Mouse (Mus musculus) kidney, postnatal 0 days (tissue): Measurements from ENCODE around the gene Hivep3. TPM values are rescaled to one million over a fixed set of nuclear protein-coding genes. Genes with fewer than 3 reads are reported as not detected.

Experiments used
- ATAC-seq: fragments of 200-750 bp; cut with Nextera tagmentation; replicated peaks from 2 replicates; pipeline ENCODE4 v1.8.0; 2017; ENCODE audit warnings: low read depth, moderate number of reproducible peaks, moderate TSS enrichment, moderate library complexity; ENCODE audit not compliant: low FRiP score
- DNase-seq: peaks from one replicate; pipeline ENCODE4 v3.0.0-alpha.2; 2016; ENCODE audit warnings: low spot score
- H3K27ac ChIP-seq: fragments of 300-500 bp; sonication (generic); 2 replicates; pipeline ENCODE4 v1.5.1; 2014; ENCODE audit warnings: mild to moderate bottlenecking
- H3K27me3 ChIP-seq: fragments of 300-500 bp; sonication (generic); 2 replicates; pipeline ENCODE4 v1.6.1; 2014; ENCODE audit warnings: low read length, mixed read lengths; ENCODE audit not compliant: insufficient read depth
- H3K36me3 ChIP-seq: fragments of 300-500 bp; sonication (generic); 2 replicates; pipeline ENCODE4 v1.6.1; 2014; ENCODE audit warnings: low read length, mixed read lengths; ENCODE audit not compliant: insufficient read depth
- H3K4me1 ChIP-seq: fragments of 300-500 bp; sonication (generic); replicated peaks from 2 replicates; pipeline ENCODE4 v1.6.1; 2014; ENCODE audit warnings: antibody characterized with exemption, low read length, mixed read lengths; ENCODE audit not compliant: insufficient read depth
- H3K4me2 ChIP-seq: fragments of 300-500 bp; sonication (generic); 2 replicates; pipeline ENCODE4 v1.6.1; 2014; ENCODE audit warnings: mild to moderate bottlenecking, low read length, moderate library complexity, mixed read lengths
- H3K4me3 ChIP-seq: fragments of 300-500 bp; sonication (generic); replicated peaks from 2 replicates; pipeline ENCODE4 v1.5.1; 2014; ENCODE audit warnings: low read depth, low read length
- H3K9ac ChIP-seq: fragments of 300-500 bp; sonication (generic); 2 replicates; pipeline ENCODE4 v1.6.1; 2014; ENCODE audit warnings: low read depth, low read length
- H3K9me3 ChIP-seq: fragments of 300-500 bp; sonication (generic); replicated peaks from 2 replicates; pipeline ENCODE4 v1.6.1; 2016; ENCODE audit warnings: low read length, inconsistent platforms, mixed read lengths
- CTCF ChIP-seq: IDR thresholded peaks from 2 replicates; pipeline ENCODE4 v1.5.1; 2016; ENCODE audit warnings: antibody characterized with exemption, low read depth, mild to moderate bottlenecking, moderate library complexity
- WGBS: fragments of 180-500 bp; shearing (Covaris S2); extraction: QIAGEN DNeasy Blood & Tissue Kit; methylation state at CpG from one replicate; pipeline ENCODE4 v1.1.7; 2014; 5-methylcytosine and 5-hydroxymethylcytosine counted together
- polyA plus RNA-seq: library from polyadenylated mRNA; unstranded; fragments of >200 nt; fragmentation: Nextera tagmentation; extraction: Ambion mirVana; gene quantifications from 2 replicates; pipeline ENCODE4 v1.2.1, GENCODE M21; 2015

The Hivep3 gene
- polyA plus RNA-seq, 1 experiment from 2014 or later: 8.3 TPM

DNA sequence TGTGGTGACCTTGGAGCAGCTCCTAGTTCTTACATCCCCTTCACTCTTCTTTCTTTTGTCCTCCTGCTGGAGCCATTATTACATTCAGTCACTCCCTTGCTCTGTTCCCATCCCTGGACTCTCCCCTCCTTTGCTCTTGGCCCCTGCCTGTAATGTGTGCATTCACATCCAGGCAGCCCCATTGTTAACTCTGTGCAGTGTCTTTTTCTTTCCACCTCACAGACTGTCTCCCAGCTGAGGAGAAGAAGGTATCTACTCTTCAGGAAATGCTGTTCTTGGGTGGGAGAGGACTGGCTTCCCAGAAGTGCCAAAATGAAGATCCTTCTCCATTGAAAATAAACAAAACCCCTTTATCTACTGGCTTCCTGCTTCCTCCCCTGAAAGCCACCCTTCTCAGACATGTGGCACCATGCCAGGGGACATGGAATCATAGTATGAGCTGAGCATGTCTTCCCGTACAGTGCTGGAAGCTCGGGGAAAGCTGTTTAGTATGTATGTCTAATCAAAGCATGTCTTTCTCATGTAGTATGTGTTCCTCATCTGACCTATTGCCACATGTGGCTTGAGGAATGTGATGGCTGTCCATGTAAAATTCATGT, 17.9 kb downstream of the Hivep3 start:
- Histone ChIP-seq H3K4me2 (no peak overlapping the region), H3K4me3 (no peak overlapping the region), H3K27me3 (no peaks in the 10 kb centered on the region), H3K36me3 (no peaks in the 10 kb centered on the region), H3K9me3 (no peaks in the 10 kb centered on the region), H3K27ac (no peak overlapping the region), H3K4me1 (no peaks in the 10 kb centered on the region), H3K9ac (no peak overlapping the region)
- peak; percentile 39 for DNase-seq
- ATAC-seq: no peak
- WGBS: 66% methylated on average over 2 of the region's 2 CpGs
- no peak for TF ChIP-seq CTCF

DNA sequence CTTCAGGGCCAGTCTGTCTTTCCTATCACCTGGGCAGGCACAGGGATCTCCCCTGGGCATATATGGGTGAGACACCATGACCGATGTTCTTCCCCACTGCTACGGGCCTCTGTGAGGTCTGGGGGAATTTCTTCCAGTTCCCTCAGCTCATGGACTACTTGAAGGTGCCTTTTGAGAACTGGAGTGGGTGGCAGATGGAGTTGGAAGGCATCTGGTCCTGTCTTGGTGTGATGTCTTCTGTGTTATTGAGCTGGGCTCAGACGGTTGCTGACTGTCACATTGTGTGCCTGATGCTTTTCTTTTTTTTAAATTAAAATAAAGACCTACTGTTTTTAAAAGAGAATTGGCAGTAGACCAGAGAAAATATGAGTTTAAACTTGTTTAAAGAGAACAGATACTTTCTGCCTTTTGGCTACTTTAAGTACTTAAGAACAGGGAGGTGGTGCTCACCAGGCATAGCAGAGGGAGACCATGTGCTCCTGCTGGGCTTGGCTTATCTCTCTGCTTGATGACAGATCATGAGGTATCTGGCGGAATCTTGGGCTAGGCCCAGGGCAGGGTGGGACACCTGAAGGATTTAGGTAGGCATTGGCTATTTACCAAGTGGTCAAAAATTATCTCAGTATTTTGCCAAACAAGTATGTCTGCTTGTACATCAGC, 26.1 kb downstream of the Hivep3 start:
- ATAC-seq (no peak), DNase-seq (no peak)
- WGBS: 79% methylated on average over 4 of the region's 4 CpGs

DNA sequence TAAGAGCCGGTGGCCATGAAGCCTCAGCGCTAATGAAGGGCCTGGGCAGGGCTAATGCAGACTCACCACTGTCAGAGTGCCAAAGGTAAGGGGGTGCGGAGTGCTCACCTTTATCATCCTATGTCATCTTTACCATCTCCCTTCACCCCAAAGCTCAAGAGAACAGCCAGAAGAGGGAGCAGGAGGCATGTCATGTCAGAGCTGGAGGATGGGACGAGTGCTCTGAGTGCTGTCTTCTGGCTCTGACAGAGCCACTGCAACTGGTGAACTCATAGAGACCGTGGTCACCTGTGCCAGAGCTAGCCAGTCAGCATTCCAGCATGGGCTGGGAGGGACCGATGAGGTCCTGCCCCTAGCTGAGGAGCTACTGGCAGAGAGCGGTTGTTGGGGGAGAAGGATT, 27.2 kb downstream of the Hivep3 start:
- ATAC-seq (no peak), DNase-seq (no peak)
- WGBS: 72% methylated on average over 7 of the region's 7 CpGs
- H3K4me1 ChIP-seq: no peaks in the 10 kb centered on the region
- H3K36me3 ChIP-seq: no peaks in the 10 kb centered on the region
- H3K9ac ChIP-seq: no peak overlapping the region
- no peak overlapping the region for H3K4me2 ChIP-seq
- no peaks in the 10 kb centered on the region for H3K9me3 ChIP-seq
- H3K27ac ChIP-seq: no peak overlapping the region
- H3K27me3 ChIP-seq: no peaks in the 10 kb centered on the region
- H3K4me3 ChIP-seq: no peak overlapping the region
- peak; percentile 7; the same call in 1 of the 2 replicates for TF ChIP-seq CTCF

More for the DNA sequence above, 26.1 kb downstream of the Hivep3 start:
- H3K4me2 ChIP-seq: no peak overlapping the region
- no peak overlapping the region for H3K27ac ChIP-seq
- no peaks in the 10 kb centered on the region for H3K4me1 ChIP-seq
- H3K9ac ChIP-seq: no peak overlapping the region
- H3K4me3 ChIP-seq: no peak overlapping the region
- H3K27me3 ChIP-seq: no peaks in the 10 kb centered on the region
- TF ChIP-seq CTCF: no peak
- H3K36me3 ChIP-seq: no peaks in the 10 kb centered on the region
- H3K9me3 ChIP-seq: no peaks in the 10 kb centered on the region

DNA sequence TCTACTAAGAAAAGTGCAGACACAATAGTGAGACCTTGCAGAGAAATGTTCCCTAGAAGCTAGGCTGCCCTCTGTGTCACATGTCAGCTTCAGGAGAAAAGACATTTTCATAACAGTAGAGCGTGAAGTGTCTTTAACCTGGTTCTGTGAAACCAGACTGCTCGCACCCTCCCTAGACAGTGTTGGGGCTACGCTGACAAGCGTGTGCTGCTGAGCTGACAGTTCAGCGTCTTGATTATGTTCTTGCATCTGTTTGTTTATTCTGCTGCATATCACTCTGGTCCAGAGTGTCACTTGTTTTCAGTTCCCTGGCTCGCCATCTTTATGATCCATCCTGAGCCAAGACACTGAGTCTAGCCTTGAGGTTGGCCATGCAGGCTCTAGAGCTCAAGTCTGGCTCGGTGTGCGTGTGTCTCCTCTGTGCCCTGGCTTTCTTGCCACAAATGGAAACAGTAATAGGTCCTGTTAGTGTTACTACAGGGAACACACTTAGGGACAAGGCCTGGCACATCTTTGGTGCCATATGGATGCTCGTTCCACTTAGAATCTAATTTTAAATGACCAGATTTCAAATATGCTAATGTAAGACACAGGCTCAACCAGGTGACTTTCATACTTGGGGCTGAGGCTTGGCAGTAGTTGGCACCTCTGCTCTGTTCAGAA, 28.0 kb downstream of the Hivep3 start:
- H3K4me3 ChIP-seq: no peak overlapping the region
- no peaks in the 10 kb centered on the region for H3K36me3 ChIP-seq
- H3K27ac ChIP-seq: no peak overlapping the region
- no peaks in the 10 kb centered on the region for H3K9me3 ChIP-seq
- no peaks in the 10 kb centered on the region for H3K27me3 ChIP-seq
- 75% methylated on average over 9 of the region's 9 CpGs for WGBS
- H3K9ac ChIP-seq: no peak overlapping the region
- no peak for TF ChIP-seq CTCF
- H3K4me1 ChIP-seq: no peaks in the 10 kb centered on the region
- DNase-seq: no peak
- no peak overlapping the region for H3K4me2 ChIP-seq
- no peak for ATAC-seq

DNA sequence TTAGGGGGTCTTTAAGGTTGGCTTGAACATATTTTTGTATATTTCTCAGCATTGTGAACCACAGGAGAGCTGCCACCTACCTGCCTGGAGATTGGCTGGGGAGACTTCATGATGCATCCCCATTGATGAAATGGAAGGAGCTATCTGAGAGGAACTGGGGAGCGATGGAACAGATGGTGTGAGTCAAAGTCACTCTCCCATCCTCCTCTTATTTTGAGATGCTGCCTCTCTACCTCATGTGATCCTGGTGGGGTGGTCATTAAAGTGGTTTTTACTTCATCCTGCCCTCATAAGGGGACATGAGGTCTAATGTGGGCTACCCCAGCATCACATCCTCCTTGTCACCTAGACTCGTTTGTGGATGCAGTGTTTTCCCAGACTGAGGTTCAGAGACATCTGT, 28.6 kb downstream of the Hivep3 start:
- no peak for DNase-seq
- Histone ChIP-seq H3K27ac (no peak overlapping the region), H3K36me3 (no peaks in the 10 kb centered on the region), H3K4me3 (no peak overlapping the region), H3K27me3 (no peaks in the 10 kb centered on the region), H3K9ac (no peak overlapping the region), H3K4me1 (no peaks in the 10 kb centered on the region), H3K9me3 (no peaks in the 10 kb centered on the region), H3K4me2 (no peak overlapping the region)
- WGBS: 74% methylated on average over 2 of the region's 2 CpGs
- ATAC-seq: no peak
- no peak for TF ChIP-seq CTCF

DNA sequence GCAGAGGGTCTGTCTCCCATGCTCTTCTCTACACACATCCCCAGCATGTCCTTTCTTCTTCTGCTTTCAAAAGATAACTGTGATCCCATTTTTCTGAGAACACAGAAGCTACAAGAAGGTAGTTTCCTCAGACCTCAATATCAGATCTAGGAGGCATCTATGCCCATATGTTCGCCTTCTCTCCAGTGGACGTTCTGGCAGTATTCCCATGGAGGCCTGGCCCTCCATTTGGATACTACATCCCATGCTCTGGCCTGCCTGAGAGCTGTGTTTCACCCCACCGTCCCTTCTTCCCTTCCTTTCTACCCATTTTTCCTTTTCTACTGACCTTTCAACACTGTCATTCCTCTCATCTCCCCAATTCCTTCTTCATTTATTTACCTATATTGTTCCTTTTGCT, 34.5 kb downstream of the Hivep3 start:
- no peaks in the 10 kb centered on the region for H3K9me3 ChIP-seq
- DNase-seq (no peak), ATAC-seq (no peak)
- H3K4me2 ChIP-seq: no peak overlapping the region
- WGBS: 85% methylated on average over 3 of the region's 3 CpGs
- H3K27me3 ChIP-seq: no peaks in the 10 kb centered on the region
- no peaks in the 10 kb centered on the region for H3K36me3 ChIP-seq
- no peak overlapping the region for H3K4me3 ChIP-seq
- no peaks in the 10 kb centered on the region for H3K4me1 ChIP-seq
- no peak overlapping the region for H3K27ac ChIP-seq
- no peak overlapping the region for H3K9ac ChIP-seq
- no peak for TF ChIP-seq CTCF
